Mouse (Mus musculus): ENCODE results near the gene Nedd9. TPM values are rescaled to one million over a fixed set of nuclear protein-coding genes. Genes with fewer than 3 reads are reported as not detected.

Gene Nedd9
- total RNA-seq, 1 experiment = 4.4 TPM

DNA sequence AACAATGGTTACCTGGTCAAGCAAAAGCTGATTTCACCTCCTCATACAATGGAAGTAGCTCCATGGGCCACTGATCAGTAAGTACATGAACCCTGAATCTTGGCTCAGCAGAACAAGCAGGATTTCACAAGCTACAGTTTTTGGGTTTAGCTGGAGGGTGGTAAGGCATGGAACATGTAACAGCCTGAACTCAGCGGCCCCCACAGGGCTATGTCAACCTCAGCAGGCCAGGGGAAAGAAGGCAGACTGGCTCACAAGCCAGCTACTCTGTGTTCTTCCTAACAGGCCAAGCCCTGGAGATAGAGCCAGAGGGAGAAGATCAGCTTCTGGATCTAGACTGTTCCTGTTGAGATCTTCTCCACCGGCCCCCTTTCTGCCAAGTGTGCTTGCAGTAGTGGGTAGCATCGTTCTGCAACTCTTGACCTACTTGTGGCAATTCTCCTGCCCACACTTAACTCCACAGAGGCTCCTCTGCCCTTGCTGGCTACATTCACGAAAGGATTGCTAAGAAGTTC, 107.2 kb downstream of the Nedd9 start:
- no peak overlapping the region for H3K4me3 ChIP-seq (ENCODE audit: insufficient read depth in 1 of 2, low read depth in 1 of 2, low read length in 2 of 2, poor library complexity in 1 of 2, severe bottlenecking in 1 of 2)
- no peaks in the 10 kb centered on the region for H3K36me3 ChIP-seq (ENCODE audit: control insufficient read depth, insufficient read depth, low read length, poor library complexity, severe bottlenecking)
- no peak for DNase-seq (ENCODE audit: low read depth, low spot score)
- in situ Hi-C loops (cut with MboI; ENCODE audit: low sequenced_read_pairs in 2 of 2, unreplicated experiment in 2 of 2) = no loop called here
- H3K9me3 ChIP-seq (ENCODE audit: control insufficient read depth, insufficient read depth, low read depth, low read length) = no peaks in the 10 kb centered on the region
- TF ChIP-seq ZC3H11A (IDR thresholded peaks at IDR 0.05; ENCODE audit: borderline replicate concordance, low read depth, low read length) (no peak), ZNF384 (IDR thresholded peaks at IDR 0.05; ENCODE audit: low read depth, low read length) (no peak), CHD2 (IDR thresholded peaks at IDR 0.05; ENCODE audit: low read depth, low read length) (no peak), MAFK (IDR thresholded peaks at IDR 0.05; ENCODE audit: insufficient read depth, low read depth, low read length) (no peak)
- no peak overlapping the region for H3K27ac ChIP-seq (ENCODE audit: insufficient read depth, low read depth, low read length, poor library complexity, severe bottlenecking)
- H3K9ac ChIP-seq (ENCODE audit: insufficient read depth, low read depth, low read length, poor library complexity, severe bottlenecking) = no peak overlapping the region
- no peaks in the 10 kb centered on the region for H3K4me1 ChIP-seq (ENCODE audit: control insufficient read depth in 2 of 2, insufficient read depth in 2 of 2, low read length in 2 of 2, poor library complexity in 1 of 2)

DNA sequence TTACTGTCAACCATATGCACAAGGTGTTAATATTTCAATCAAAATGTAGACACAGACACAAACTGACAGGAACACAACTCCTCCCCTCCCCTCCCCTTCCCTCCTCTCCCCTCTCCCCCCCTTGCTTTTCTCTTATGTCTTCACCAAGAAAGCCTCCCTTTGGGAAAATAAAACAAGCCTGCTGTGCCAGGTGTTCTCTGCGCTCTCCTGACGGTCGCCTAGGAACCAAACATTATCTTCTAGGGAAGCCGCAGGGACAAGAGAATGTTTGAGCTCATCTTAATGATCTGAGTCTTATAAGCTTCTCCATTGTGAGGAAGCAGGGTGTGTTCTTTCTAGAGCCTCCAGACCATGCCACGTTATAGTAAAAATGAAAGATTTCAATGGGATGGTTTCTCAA, 108.7 kb downstream of the Nedd9 start:
- no peak for TF ChIP-seq ZNF384 (IDR thresholded peaks at IDR 0.05; ENCODE audit: low read depth, low read length)
- H3K36me3 ChIP-seq (ENCODE audit: control insufficient read depth, insufficient read depth, low read length, poor library complexity, severe bottlenecking) = no peaks in the 10 kb centered on the region
- H3K9me3 ChIP-seq (ENCODE audit: control insufficient read depth, insufficient read depth, low read depth, low read length) = no peaks in the 10 kb centered on the region
- no peak overlapping the region for H3K4me3 ChIP-seq (ENCODE audit: insufficient read depth in 1 of 2, low read depth in 1 of 2, low read length in 2 of 2, poor library complexity in 1 of 2, severe bottlenecking in 1 of 2)
- no peak overlapping the region for H3K9ac ChIP-seq (ENCODE audit: insufficient read depth, low read depth, low read length, poor library complexity, severe bottlenecking)
- H3K4me1 ChIP-seq (ENCODE audit: control insufficient read depth in 2 of 2, insufficient read depth in 2 of 2, low read length in 2 of 2, poor library complexity in 1 of 2) = no peaks in the 10 kb centered on the region
- no peak for DNase-seq (ENCODE audit: low read depth, low spot score)
- no peak overlapping the region for H3K27ac ChIP-seq (ENCODE audit: insufficient read depth, low read depth, low read length, poor library complexity, severe bottlenecking)
- in situ Hi-C loops (cut with MboI; ENCODE audit: low sequenced_read_pairs in 2 of 2, unreplicated experiment in 2 of 2) = no loop called here

DNA sequence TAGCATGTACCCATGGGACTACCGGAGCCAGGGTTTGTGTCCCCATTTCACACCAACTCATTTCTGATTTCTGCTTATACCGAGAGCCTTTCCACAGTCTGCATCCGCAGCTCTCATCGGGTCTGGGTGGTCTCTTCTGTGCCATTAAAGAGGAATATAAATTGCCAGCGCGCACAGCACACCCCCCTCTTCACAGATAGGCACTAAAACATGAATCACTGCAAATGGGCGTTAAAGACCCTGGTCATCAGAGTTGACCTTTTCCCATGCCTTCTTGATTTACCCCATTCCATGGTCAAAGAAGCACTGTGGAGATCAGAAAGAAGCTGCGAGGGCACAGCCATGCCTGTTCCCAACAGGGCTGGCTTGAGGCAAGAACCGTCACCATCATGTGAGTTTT, 109.3 kb downstream of the Nedd9 start:
- Histone ChIP-seq H3K27ac (ENCODE audit: insufficient read depth, low read depth, low read length, poor library complexity, severe bottlenecking) (no peak overlapping the region), H3K9me3 (ENCODE audit: control insufficient read depth, insufficient read depth, low read depth, low read length) (no peaks in the 10 kb centered on the region), H3K4me1 (ENCODE audit: control insufficient read depth in 2 of 2, insufficient read depth in 2 of 2, low read length in 2 of 2, poor library complexity in 1 of 2) (no peaks in the 10 kb centered on the region), H3K4me3 (ENCODE audit: insufficient read depth in 1 of 2, low read depth in 1 of 2, low read length in 2 of 2, poor library complexity in 1 of 2, severe bottlenecking in 1 of 2) (no peak overlapping the region), H3K9ac (ENCODE audit: insufficient read depth, low read depth, low read length, poor library complexity, severe bottlenecking) (no peak overlapping the region), H3K36me3 (ENCODE audit: control insufficient read depth, insufficient read depth, low read length, poor library complexity, severe bottlenecking) (no peaks in the 10 kb centered on the region)
- in situ Hi-C loops (cut with MboI; ENCODE audit: low sequenced_read_pairs in 2 of 2, unreplicated experiment in 2 of 2) = no loop called here
- DNase-seq (ENCODE audit: low read depth, low spot score) = no peak
- TF ChIP-seq HCFC1 (IDR thresholded peaks at IDR 0.05; ENCODE audit: borderline replicate concordance, insufficient read depth, low read length) = no peak
- TF ChIP-seq MAFK (IDR thresholded peaks at IDR 0.05; ENCODE audit: insufficient read depth, low read depth, low read length) = no peak
- no peak for TF ChIP-seq ZC3H11A (IDR thresholded peaks at IDR 0.05; ENCODE audit: borderline replicate concordance, low read depth, low read length)

DNA sequence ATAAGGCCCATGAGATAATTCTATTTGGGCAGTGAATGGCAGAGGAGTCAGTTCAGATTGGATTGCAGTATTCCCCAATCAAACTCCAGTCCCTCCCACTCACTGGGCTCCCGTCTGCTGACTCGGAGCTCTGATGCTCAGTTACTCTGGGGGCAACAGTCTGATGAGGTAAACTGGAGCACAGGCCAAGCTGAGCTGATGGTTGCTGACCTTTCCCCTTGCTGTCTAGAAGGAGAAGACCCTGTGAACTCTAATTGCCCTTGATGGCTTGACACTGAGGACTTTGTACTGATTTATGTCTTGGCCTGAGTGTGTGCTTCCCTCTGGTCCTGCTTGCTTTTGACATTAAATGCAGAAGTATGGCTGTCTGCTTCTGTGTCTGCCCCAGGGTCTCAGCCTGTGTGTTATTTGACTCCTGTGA, 110.1 kb downstream of the Nedd9 start:
- H3K36me3 ChIP-seq (ENCODE audit: control insufficient read depth, insufficient read depth, low read length, poor library complexity, severe bottlenecking) = no peaks in the 10 kb centered on the region
- TF ChIP-seq HCFC1 (IDR thresholded peaks at IDR 0.05; ENCODE audit: borderline replicate concordance, insufficient read depth, low read length) (no peak), CHD2 (IDR thresholded peaks at IDR 0.05; ENCODE audit: low read depth, low read length) (no peak), ZNF384 (IDR thresholded peaks at IDR 0.05; ENCODE audit: low read depth, low read length) (no peak), MAFK (IDR thresholded peaks at IDR 0.05; ENCODE audit: insufficient read depth, low read depth, low read length) (no peak), ZC3H11A (IDR thresholded peaks at IDR 0.05; ENCODE audit: borderline replicate concordance, low read depth, low read length) (no peak)
- H3K4me3 ChIP-seq (ENCODE audit: insufficient read depth in 1 of 2, low read depth in 1 of 2, low read length in 2 of 2, poor library complexity in 1 of 2, severe bottlenecking in 1 of 2) = no peak overlapping the region
- H3K4me1 ChIP-seq (ENCODE audit: control insufficient read depth in 2 of 2, insufficient read depth in 2 of 2, low read length in 2 of 2, poor library complexity in 1 of 2) = no peaks in the 10 kb centered on the region
- H3K9me3 ChIP-seq (ENCODE audit: control insufficient read depth, insufficient read depth, low read depth, low read length) = no peaks in the 10 kb centered on the region
- no peak overlapping the region for H3K27ac ChIP-seq (ENCODE audit: insufficient read depth, low read depth, low read length, poor library complexity, severe bottlenecking)
- in situ Hi-C loops (cut with MboI; ENCODE audit: low sequenced_read_pairs in 2 of 2, unreplicated experiment in 2 of 2) = no loop called here
- no peak overlapping the region for H3K9ac ChIP-seq (ENCODE audit: insufficient read depth, low read depth, low read length, poor library complexity, severe bottlenecking)
- no peak for DNase-seq (ENCODE audit: low read depth, low spot score)

DNA sequence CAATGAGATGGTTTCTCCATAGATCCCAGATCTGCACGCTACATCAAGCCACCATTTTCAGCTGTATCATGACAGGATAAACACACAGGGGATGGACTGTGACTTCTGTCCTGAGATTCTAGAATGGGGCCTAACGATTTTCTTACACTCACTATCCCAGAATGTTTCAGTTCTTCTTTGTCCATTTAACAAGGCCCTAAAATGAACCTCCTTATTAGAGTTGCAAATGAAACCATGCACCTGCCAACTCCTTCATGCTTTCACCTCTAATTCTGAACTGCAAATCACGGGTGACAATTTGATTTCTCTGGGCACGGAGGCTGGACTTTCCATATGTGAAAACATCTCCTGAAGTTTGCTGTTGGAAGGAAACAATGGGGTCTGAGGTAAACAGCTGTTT, 111.1 kb downstream of the Nedd9 start:
- no peak for TF ChIP-seq MAFK (IDR thresholded peaks at IDR 0.05; ENCODE audit: insufficient read depth, low read depth, low read length)
- no peak for TF ChIP-seq HCFC1 (IDR thresholded peaks at IDR 0.05; ENCODE audit: borderline replicate concordance, insufficient read depth, low read length)
- no peak for TF ChIP-seq CHD2 (IDR thresholded peaks at IDR 0.05; ENCODE audit: low read depth, low read length)

More for the DNA sequence above, 111.1 kb downstream of the Nedd9 start:
- no peak for DNase-seq (ENCODE audit: low read depth, low spot score)
- Histone ChIP-seq H3K4me1 (ENCODE audit: control insufficient read depth in 2 of 2, insufficient read depth in 2 of 2, low read length in 2 of 2, poor library complexity in 1 of 2) (no peaks in the 10 kb centered on the region), H3K9me3 (ENCODE audit: control insufficient read depth, insufficient read depth, low read depth, low read length) (no peaks in the 10 kb centered on the region), H3K27ac (ENCODE audit: insufficient read depth, low read depth, low read length, poor library complexity, severe bottlenecking) (no peak overlapping the region), H3K9ac (ENCODE audit: insufficient read depth, low read depth, low read length, poor library complexity, severe bottlenecking) (no peak overlapping the region), H3K36me3 (ENCODE audit: control insufficient read depth, insufficient read depth, low read length, poor library complexity, severe bottlenecking) (no peaks in the 10 kb centered on the region), H3K4me3 (ENCODE audit: insufficient read depth in 1 of 2, low read depth in 1 of 2, low read length in 2 of 2, poor library complexity in 1 of 2, severe bottlenecking in 1 of 2) (no peak overlapping the region)
- in situ Hi-C loops (cut with MboI; ENCODE audit: low sequenced_read_pairs in 2 of 2, unreplicated experiment in 2 of 2) = no loop called here

Measured in ES-E14 (cell line).